Mouse (Mus musculus): Measurements from ENCODE around the gene Wrap73.

DNA sequence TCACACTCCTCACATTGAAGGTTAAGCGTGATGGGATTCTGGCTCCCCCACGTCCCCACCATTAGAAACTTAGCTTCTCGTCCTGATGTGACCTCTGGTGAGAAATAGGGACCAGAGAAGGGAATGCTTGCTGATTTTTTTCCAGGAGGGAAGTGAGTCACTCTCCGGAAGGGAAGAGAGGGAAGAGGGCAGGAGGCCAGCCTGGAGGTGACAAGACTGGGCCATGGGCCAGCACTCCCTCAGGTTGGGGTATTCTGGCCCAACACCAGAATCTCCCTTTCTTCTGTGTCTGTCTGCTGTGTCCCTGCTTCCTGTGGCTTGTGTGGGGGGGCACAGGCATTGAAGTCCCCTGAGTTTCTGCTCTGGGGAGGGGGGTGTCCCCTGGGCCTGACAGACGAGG is 41.4 kb downstream of the Wrap73 start:
- TF ChIP-seq CTCF (IDR thresholded peaks at IDR 0.05; ENCODE audit: borderline replicate concordance, insufficient read depth, low read length) (no peak), POLR2A (IDR thresholded peaks at IDR 0.05; ENCODE audit: low read depth, low read length) (no peak)
